Mouse (Mus musculus): Measurements from ENCODE around the gene Taar7d.
A peak's percentile ranks its signal among the peaks of the same experiment; 100 is the strongest.
"Not testable (repeated sequence)": the region's sequence is repeated elsewhere in the genome, so short reads cannot be mapped to it uniquely, and the experiment has no call there.

Taar7d gene

DNA sequence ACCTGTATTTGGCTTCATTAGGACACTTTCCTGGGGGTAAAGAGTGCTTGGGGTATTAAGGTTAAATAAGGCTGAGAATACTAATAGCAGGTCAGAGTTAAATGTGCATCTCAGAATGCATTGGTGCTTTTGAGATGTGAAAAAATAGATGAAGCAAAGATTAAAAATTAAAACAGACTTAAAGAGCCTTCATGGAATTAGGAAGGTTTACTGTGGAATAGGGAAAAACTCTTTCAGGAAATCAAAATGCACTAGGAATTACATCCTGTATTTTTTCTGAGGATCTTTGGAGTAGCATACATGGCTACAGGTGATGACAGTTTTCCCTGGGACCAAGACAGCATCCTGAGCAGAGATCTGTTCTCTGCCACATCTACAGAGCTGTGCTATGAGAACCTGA, at the start of gene Taar7d:
Gene Taar7d (plus strand): TSS at position 301 of the 400 bp plus-strand sequence.
- DNase-seq, result no peak

DNA sequence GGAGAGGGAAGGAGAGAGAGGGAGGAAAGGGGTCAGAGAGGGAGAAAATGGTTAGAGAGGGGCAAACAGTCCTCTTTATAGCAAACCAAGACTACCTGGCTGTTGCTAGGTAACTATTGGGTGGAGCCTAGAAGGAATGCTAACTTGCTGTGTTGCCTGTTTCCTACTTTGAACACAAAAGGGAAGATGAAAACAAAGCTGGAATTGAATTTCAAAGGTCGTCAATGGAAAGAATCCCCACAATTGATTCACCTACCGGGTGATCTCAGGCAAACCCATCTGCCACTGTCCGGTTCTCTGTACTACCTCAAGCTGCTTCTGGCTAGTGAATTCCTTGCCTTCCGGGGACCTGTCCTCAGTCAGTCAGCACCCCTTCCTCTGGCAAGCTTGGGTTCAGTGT, 49.1 kb upstream of the Taar7d start:
- DNase-seq, result no peak

DNA sequence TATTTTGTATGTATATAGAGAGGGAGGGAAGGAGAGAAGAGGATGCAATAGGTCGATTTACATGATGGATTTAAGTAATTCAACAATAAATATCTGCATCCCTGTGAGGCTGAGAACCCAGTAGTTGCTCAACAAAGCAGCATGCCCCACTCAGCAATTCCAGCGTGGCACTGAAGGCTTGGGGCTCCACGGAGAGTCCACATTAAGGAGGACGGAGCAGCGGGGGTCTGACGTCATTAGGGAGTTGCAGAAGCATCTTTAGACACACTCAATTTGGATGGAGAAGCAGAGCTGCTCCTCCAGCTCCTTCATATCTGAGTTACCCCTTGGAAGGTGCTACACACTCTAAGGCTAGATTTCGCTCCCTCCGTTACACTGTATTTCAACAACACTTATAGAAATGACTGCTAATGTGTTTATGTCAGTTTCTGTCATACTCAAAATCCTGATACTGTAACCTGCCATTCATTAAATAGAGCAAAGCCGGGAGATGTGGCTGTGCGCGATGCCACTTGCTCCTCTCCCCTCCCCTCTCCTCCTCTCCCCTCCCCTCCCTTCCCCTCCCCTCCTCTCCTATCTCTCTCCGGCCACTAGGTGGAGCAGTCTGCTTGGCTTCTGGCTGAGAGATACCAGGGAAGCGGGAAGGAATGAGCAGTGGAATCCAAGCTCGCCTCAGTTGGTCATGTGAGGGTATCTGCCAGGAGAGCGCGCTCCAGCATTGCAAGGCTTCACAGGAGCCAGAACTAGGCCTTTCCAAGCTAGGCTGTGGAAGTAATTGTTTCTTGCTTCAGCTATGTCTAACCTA, 47.9 kb upstream of the Taar7d start:
- DNase-seq, result peak; percentile 45 to 51

DNA sequence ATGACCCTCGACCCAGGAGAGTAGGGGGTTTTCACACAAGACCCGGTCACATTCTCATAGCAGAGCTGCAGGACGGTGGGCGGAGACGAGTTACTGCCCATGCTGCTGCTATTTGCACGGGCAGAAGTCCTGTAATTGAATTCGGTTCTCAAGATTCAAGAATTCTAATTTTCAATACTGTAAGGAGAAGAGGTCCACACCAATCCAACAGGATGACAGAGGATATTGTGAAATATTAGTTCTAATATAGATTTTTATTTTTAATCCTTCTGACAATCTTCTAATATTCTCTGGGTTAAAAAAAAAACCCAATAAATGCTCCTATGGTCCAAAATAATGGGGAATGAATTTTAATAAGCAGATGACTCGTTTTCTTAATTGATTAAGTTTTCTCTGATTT, 41.5 kb upstream of the Taar7d start, which contains the start of gene Taar6:
Gene Taar6 (minus strand): TSS at position 101 of the 400 bp plus-strand sequence.
- no peak for DNase-seq

DNA sequence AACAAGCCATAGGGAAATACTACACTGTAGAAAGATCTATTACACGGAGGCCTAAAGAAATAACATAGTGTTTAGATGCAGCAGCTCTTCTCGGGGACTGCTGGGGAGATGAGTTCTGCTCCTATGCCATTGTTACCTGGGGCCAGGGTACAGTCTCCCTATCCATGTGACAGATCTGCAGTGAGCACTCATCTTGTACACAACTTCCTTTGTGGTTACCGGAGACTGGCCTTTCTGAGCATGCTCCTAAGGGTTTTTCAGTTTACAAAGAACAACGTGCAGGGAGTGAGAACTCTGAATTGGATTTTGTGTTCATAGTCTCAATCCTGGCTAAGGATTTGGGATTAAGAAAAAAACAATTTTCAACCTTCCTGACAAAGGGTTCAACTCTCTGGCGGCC, 40.6 kb upstream of the Taar7d start:
- DNase-seq, result no peak

DNA sequence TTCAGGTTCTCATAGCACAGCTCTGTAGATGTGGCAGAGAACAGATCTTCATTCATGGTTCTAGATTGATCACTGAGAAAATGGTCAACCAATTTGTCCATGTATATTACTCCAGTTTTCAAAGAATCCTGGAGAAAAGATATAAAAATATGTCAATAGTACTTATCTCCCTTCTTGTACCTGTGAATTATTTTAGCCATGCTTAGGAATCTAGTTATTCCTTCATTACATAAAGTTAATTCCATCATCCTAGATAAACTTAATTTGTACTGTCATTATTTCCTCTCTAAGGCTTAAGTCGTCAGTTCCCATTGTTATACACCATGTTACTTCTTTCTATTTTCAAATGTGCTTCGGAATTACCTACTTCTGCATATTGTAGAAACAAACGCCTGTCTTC, 33.6 kb upstream of the Taar7d start, which contains the start of gene Taar7a:
Gene Taar7a (minus strand): TSS at position 101 of the 400 bp plus-strand sequence.
- no peak for DNase-seq

DNA sequence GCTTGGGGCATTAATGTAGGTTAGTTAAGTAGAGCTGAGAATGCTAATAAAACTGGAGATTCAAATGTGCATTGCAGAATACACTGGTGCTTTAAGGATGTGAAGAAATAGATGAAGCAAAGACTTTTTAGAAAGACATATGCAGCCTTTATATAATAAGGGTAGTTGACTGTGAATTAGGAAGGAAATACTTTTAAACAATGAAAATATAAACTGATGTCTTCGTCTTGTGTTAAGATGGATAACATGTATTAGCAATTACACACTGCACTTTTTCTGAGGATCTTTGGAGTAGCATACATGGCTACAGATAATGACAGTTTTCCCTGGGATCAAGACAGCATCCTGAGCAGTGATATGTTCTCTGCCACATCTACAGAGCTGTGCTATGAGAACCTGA, 27.4 kb upstream of the Taar7d start, which contains the start of gene Taar7b:
Gene Taar7b (plus strand): TSS at position 301 of the 400 bp plus-strand sequence.
- no peak for DNase-seq

DNA sequence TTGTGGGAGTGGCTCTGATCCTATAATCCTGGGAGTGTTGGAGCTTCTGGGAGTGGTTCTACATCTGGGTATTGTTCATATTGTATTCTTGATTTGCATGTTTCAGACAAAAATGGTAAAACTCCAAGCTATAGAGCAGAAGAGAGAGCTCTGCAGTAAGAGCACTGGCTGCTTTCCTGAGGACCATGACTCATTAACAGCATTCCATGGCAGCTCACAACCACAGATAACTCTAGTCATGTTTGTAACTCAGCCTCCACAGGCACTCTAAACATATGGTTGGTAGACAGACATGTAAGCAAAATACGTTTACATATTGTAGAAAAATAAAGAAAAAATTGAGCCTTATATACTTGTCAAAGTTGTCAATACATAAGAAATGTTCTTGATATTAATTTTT, 20.6 kb upstream of the Taar7d start:
- no peak for DNase-seq

DNA sequence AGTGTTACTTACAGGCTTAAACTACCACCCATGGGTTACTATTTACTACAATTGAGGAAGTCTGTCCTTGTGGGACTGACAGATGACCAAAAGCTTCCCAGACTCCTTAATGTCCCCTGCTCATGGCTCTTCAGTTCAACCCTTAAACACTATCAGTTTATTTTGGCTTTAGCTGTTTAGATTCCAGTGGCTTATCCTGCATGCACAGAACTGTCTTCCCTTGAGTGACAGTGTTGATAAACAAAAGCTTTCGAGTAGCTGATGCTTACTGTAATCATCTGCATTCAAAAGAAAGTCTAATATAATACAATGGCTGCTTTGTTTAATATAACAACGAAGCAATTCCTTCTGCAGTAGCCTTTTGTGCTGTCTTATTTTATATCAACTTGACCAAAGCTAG, 20.0 kb upstream of the Taar7d start:
- no peak for DNase-seq

DNA sequence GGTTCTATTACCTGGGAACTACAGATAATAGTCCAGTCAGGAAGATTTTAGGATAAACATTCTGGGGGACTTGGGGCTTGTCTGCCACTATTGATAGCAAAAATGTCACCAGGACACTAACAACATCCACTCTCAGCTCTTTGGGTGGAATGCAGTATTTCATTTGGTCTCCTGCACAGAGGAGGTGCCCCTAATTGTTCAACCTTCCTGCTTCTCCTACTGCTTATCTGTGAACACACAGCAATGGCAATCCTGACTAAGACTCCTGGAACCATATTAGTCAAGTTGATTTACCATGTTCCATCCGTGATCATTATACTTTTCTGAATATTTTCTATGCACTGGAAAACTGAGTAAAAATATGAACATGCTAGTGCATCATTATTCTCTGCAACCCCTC, 18.9 kb upstream of the Taar7d start:
- no peak for DNase-seq

DNA sequence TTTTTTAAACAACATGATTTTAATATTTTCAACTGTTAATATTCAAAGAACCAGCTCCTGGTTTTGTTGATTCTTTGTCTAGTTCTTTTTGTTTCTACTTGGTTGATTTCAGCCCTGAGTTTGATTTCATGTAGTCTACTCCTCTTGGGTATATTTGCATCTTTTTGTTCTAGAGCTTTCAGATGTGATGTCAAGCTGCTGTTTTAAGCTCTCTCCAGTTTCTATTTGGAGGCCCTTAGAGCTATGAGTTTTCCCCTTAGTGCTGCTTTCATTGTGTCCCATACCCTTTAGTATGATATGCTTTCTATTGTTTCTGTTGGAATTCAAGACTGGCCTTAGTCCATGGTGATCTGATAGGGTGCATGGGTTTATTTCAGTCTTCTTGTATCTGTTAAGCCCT, 4.3 kb downstream of the Taar7d start:
- no peak for DNase-seq

DNA sequence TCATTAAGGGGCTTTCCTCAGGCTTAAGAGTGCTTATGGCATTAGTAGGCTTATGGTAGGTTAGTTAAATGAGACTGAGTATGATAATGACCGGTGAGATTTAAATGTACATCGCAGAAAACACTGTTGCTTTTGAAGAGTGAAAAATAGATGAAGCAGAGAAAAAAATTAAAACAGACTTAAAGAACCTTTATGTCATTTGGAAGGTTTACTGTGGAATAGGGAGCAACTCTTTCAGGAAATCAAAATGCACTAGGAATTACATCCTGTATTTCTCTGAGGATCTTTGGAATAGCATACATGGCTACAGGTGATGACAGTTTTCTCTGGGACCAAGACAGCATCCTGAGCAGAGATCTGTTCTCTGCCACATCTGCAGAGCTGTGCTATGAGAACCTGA, 10.3 kb downstream of the Taar7d start, which contains the start of gene Taar7e:
Gene Taar7e (plus strand): TSS at position 301 of the 400 bp plus-strand sequence.
- DNase-seq, result no peak

DNA sequence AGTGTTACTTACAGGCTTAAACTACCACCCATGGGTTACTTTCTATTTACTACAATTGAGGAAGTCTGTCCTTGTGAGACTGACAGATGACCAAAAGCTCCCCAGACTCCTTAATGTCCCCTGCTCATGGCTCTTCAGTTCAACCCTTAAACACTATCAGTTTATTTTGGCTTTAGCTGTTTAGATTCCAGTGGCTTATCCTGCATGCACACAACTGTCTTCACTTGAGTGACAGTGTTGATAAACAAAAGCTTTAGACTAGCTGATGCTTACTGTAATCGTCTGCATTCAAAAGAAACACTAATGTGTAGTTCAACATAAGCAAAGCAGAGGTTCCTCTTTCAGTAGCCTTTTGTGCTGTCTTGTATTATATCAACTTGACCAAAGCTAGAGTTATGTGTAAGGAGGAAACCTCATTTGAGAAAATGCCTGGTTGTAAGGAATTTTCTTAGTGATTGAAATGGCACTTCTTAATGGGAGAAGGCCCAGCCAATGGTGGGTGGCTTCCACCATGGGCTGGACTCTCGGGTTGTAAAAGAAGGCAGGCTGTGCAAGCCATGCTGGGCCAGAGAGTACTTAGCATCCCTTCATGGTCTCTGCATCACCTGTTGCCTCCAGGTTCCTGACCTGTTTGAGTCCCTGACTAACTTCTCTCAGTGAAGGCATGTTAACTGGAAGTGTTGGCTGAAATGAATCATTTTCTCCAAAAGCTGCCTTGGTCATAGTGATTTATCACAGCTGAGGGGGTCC, 13.3 kb downstream of the Taar7d start:
- no peak for DNase-seq

DNA sequence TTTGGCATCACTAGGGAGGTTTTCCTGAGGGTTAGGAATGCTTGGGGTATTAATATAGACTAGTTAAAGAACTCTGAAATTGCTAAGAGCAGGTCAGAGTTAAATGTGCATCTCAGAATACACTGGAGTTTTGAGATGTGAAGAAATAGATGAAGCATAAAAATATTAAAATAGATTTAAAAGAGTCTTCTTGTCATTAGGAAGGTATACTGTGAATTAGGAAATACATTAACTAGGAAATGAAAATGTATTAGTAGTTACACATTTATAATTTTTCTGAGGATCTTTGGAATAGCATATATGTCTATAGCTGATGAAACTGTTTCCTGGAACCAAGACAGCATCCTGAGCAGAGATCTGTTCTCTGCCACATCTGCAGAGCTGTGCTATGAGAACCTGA, 22.2 kb downstream of the Taar7d start, which contains the start of gene Taar7f:
Gene Taar7f (plus strand): TSS at position 301 of the 400 bp plus-strand sequence.
- no peak for DNase-seq

DNA sequence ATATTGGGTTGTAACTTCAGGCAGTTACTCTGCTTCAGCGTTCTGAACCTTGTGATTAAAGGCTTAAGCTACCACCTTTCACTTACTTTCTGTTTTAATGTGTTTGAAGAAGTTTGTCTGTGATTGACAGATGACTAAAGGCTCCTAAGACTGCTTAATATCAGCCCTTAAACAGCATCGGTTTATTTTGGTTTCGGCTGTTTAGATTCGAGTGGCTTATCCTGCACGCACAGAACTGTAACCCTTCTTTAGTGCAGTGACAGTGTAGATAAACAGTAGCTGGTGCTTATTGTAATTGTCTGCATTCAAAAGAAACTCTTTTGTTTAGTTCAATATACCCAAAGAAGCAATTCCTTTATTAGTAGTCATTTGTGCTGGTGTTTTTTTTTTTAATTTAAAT, 25.0 kb downstream of the Taar7d start:
- no peak for DNase-seq

DNA sequence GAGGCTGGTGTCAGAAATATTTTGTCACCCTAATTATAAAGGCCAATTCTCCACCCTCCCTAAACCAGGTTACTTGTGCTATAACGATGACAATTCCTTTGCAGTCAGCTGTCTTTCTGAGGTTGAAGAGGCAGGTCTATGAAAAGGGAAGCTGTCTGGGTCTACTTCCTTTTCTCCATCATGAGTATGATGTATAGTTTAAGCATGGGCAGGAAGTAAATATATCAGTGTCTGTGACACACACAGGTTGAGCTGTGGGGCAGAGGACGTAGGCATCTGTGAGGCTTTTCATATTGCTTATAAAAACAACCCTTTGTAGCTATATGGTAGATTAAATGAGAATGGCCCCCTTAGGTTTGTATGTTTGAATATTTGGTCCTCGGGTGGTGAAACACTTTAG, 32.0 kb downstream of the Taar7d start:
- DNase-seq, result no peak

DNA sequence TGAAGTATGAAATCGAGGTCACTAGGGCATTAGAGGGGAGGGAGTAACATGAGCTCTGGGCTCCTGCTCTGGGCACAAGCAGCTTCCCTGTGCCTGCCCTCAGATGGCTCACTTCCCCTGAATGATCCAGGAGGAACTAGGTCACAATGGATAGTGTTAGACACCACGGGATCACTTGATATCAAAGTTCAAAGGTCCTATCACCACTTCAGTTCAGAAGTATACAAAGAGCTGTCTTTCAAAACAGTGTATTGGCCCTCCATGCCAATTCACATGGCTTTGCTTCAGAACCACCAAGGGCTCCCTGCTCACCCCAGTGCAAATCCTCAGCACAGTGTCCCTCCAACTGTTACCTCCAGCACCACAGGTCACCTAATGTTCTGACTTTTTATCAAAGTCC, 47.7 kb downstream of the Taar7d start:
- not testable (repeated sequence) for DNase-seq

DNA sequence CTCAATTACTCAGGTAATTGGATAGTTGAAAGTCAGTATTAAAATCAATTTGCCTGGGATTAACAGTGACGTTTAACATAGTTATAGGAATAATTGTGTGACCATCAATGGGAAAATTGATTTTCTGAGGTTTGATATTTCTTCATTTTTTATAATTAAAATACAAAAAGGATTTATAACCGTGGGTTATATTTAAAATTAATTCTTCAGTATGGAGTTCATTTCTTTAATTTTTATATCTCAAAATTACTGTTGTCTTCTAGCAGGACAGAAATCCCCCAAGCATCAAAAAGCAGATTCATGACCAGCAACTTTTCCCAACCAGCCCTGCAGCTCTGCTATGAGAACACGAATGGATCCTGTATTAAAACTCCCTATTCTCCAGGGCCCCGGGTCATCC, 49.2 kb downstream of the Taar7d start, which contains the start of gene Taar8a:
Gene Taar8a (plus strand): TSS at position 301 of the 400 bp plus-strand sequence.
- DNase-seq, result not testable (repeated sequence)
